Mouse (Mus musculus) limb, embryonic 14.5 days (tissue): ENCODE results near the gene Dock9. TPM values are rescaled to one million over a fixed set of nuclear protein-coding genes. Genes with fewer than 3 reads are reported as not detected.

Experiments
- ATAC-seq: fragments of 200-750 bp; cut with Nextera tagmentation; 2 replicates; pipeline ENCODE4 v1.8.0; 2017; ENCODE audit warnings: low read depth, moderate number of reproducible peaks, moderate TSS enrichment; ENCODE audit not compliant: low FRiP score
- DNase-seq: peaks from one replicate; pipeline ENCODE4 v3.0.0-alpha.2; 2015; ENCODE audit warnings: low spot score
- H3K27ac ChIP-seq: fragments of 300-500 bp; sonication (generic); replicated peaks from 2 replicates; pipeline ENCODE4 v1.5.1; 2014; ENCODE audit warnings: low read depth, mild to moderate bottlenecking, low read length, moderate library complexity, mixed read lengths
- H3K27me3 ChIP-seq: fragments of 300-500 bp; sonication (generic); 2 replicates; pipeline ENCODE4 v1.6.1; 2014; ENCODE audit warnings: low read length, mixed read lengths; ENCODE audit not compliant: control insufficient read depth, insufficient read depth
- H3K36me3 ChIP-seq: fragments of 300-500 bp; sonication (generic); 2 replicates; pipeline ENCODE4 v1.6.1; 2014; ENCODE audit warnings: mild to moderate bottlenecking, low read length, moderate library complexity, mixed read lengths; ENCODE audit not compliant: control insufficient read depth, insufficient read depth
- H3K4me1 ChIP-seq: fragments of 300-500 bp; sonication (generic); 2 replicates; pipeline ENCODE4 v1.6.1; 2014; ENCODE audit warnings: antibody characterized with exemption, low read length, mixed read lengths; ENCODE audit not compliant: control insufficient read depth, insufficient read depth
- H3K4me2 ChIP-seq: fragments of 300-500 bp; sonication (generic); replicated peaks from 2 replicates; pipeline ENCODE4 v1.6.1; 2014; ENCODE audit warnings: low read depth, mild to moderate bottlenecking, low read length, moderate library complexity; ENCODE audit not compliant: severe bottlenecking
- H3K4me3 ChIP-seq: fragments of 300-500 bp; sonication (generic); replicated peaks from 2 replicates; pipeline ENCODE4 v1.5.1; 2014; ENCODE audit warnings: low read length
- H3K9ac ChIP-seq: fragments of 300-500 bp; sonication (generic); 2 replicates; pipeline ENCODE4 v1.6.1; 2014; ENCODE audit warnings: mild to moderate bottlenecking, low read depth, low read length, moderate library complexity; ENCODE audit not compliant: severe bottlenecking
- H3K9me3 ChIP-seq: fragments of 300-500 bp; sonication (generic); 2 replicates; pipeline ENCODE4 v1.6.1; 2016; ENCODE audit warnings: low read length; ENCODE audit not compliant: control insufficient read depth
- POLR2A ChIP-seq: fragments of 200-500 bp; IDR thresholded peaks from 2 replicates; pipeline ENCODE4 v1.8.0; 2012; ENCODE audit warnings: inconsistent platforms, mild to moderate bottlenecking, moderate library complexity, borderline replicate concordance; ENCODE audit not compliant: insufficient read depth, insufficient read length; ENCODE audit errors: extremely low read depth
- WGBS: fragments of 180-500 bp; shearing (Covaris S2); extraction: QIAGEN DNeasy Blood & Tissue Kit; methylation state at CpG from one replicate; pipeline ENCODE4 v1.1.7; 2014; 5-methylcytosine and 5-hydroxymethylcytosine counted together
- polyA plus RNA-seq, 2 experiments: library from polyadenylated mRNA; depleted of rRNA in 1 of 2; stranded (reverse) in 1 of 2; unstranded in 1 of 2; fragments of >200 nt; fragmentation: Nextera tagmentation in 1 of 2; extraction: Ambion mirVana in 1 of 2; gene quantifications; 2 replicates each; pipeline versions ENCODE4 v1.2.1 to v1.2.3; 2012 to 2014

Dock9 gene
- polyA plus RNA-seq, 2 experiments, result 13.8 to 19.7 TPM

- Histone ChIP-seq H3K27ac (no peak overlapping the region), H3K4me2 (no peak overlapping the region), H3K4me3 (no peak overlapping the region), H3K9ac (no peak overlapping the region), H3K4me1 (peaks cover 8% of the 10 kb centered on the region; the same call in 1 of the 2 replicates), H3K9me3 (no peaks in the 10 kb centered on the region), H3K36me3 (no peaks in the 10 kb centered on the region), H3K27me3 (no peaks in the 10 kb centered on the region)
- 32% methylated on average over 4 of the region's 4 CpGs for WGBS
- ATAC-seq (no peak), DNase-seq (no peak)
- TF ChIP-seq POLR2A, result no peak
These were observed 186.1 kb downstream of the Dock9 start for GRCm38 (mm10) chr14:121611533-121611932.

DNA sequence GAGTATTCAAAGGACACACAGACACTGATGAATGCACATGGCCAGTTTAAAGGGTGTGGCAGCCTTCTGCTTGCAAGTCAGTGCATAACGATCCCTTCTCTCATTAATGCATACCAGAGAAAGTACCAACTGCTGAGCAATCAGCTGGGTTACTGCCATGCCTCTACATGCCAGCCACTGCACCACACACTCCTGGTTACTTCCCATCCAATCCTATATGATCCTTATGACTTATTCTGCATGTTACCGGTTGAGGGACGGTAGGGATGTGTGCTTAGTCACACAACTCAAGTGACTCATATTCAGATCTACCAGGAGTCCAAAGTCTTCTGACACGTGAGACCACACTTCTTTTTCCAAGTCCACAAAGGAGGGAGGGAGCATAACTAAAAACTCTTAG is 186.5 kb downstream of the Dock9 start:
- TF ChIP-seq POLR2A, result no peak
- H3K9ac ChIP-seq, result no peak overlapping the region
- H3K27ac ChIP-seq, result no peak overlapping the region
- no peaks in the 10 kb centered on the region for H3K27me3 ChIP-seq
- H3K9me3 ChIP-seq, result no peaks in the 10 kb centered on the region
- H3K4me3 ChIP-seq, result no peak overlapping the region
- ATAC-seq (no peak), DNase-seq (no peak)
- peaks cover 8% of the 10 kb centered on the region; the same call in 1 of the 2 replicates for H3K4me1 ChIP-seq
- WGBS, result 52% methylated on average over 4 of the region's 4 CpGs
- H3K4me2 ChIP-seq, result no peak overlapping the region
- no peaks in the 10 kb centered on the region for H3K36me3 ChIP-seq

- no peak overlapping the region for H3K4me3 ChIP-seq
- no peak for ATAC-seq
These were observed 189.1 kb downstream of the Dock9 start for GRCm38 (mm10) chr14:121608522-121608921.

GRCm38 (mm10) chr14:121606433-121606832 is 191.2 kb downstream of the Dock9 start:
- WGBS, result 89% methylated on average over 7 of the region's 7 CpGs
- Histone ChIP-seq H3K9ac (no peak overlapping the region), H3K36me3 (peaks cover 4% of the 10 kb centered on the region; the same call in 1 of the 2 replicates), H3K27me3 (no peaks in the 10 kb centered on the region), H3K27ac (no peak overlapping the region), H3K9me3 (no peaks in the 10 kb centered on the region), H3K4me2 (no peak overlapping the region), H3K4me3 (no peak overlapping the region), H3K4me1 (peaks cover 8% of the 10 kb centered on the region; the same call in 1 of the 2 replicates)
- DNase-seq (no peak), ATAC-seq (no peak)
- TF ChIP-seq POLR2A, result no peak

More at GRCm38 (mm10) chr14:121608522-121608921, 189.1 kb downstream of the Dock9 start:
- WGBS, result 12% methylated on average over 5 of the region's 5 CpGs
- no peaks in the 10 kb centered on the region for H3K36me3 ChIP-seq
- H3K4me1 ChIP-seq, result peaks cover 8% of the 10 kb centered on the region; the same call in 1 of the 2 replicates
- no peak overlapping the region for H3K9ac ChIP-seq
- no peak overlapping the region for H3K27ac ChIP-seq
- no peaks in the 10 kb centered on the region for H3K27me3 ChIP-seq
- DNase-seq, result no peak
- no peaks in the 10 kb centered on the region for H3K9me3 ChIP-seq
- H3K4me2 ChIP-seq, result no peak overlapping the region
- TF ChIP-seq POLR2A, result no peak

DNA sequence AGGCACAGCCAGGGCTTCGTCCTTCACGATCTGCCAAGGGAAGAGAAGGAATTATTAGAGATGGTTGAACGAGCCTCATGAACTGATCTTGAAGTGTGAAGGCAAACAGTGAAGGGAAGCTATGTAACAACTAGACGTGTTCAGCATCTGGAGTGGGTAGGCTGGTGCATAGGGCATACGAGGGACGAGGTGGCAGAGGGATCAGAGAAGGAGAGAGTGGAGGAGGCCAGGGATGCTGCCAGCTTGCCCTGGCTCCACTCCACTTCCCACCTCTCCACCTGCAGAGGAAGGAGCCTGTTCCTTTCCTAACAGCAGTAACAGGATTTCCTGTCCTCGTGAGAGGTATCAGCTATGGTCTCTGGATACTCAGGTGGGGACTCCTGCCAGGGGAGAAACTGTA is 192.4 kb downstream of the Dock9 start:
- H3K4me3 ChIP-seq, result no peak overlapping the region
- peaks cover 4% of the 10 kb centered on the region; the same call in 1 of the 2 replicates for H3K36me3 ChIP-seq
- H3K4me2 ChIP-seq, result no peak overlapping the region
- no peak for ATAC-seq
- no peaks in the 10 kb centered on the region for H3K27me3 ChIP-seq
- no peak overlapping the region for H3K27ac ChIP-seq
- TF ChIP-seq POLR2A, result no peak
- peaks cover 8% of the 10 kb centered on the region; the same call in 1 of the 2 replicates for H3K4me1 ChIP-seq
- no peak for DNase-seq
- H3K9ac ChIP-seq, result no peak overlapping the region
- no peaks in the 10 kb centered on the region for H3K9me3 ChIP-seq
- 78% methylated on average over 7 of the region's 7 CpGs for WGBS
